Mouse (Mus musculus) MEL (cell line): Measurements from ENCODE around the gene Tmem160. TPM values are rescaled to one million over a fixed set of nuclear protein-coding genes. Genes with fewer than 3 reads are reported as not detected.

ENCODE experiments used
- DNase-seq: peaks from one replicate; pipeline ENCODE4 v3.0.0; 2011; ENCODE audit warnings: low read depth, low spot score
- H3K27ac ChIP-seq: 2 replicates; pipeline ENCODE4 v1.5.1; 2012; ENCODE audit warnings: low read depth, mild to moderate bottlenecking, control low read depth, low read length, moderate library complexity; ENCODE audit not compliant: control insufficient read depth
- H3K27me3 ChIP-seq, 2 experiments: fragments of 150-350 bp in 1 of 2; sonication (generic) in 1 of 2; 2 replicates each; pipeline ENCODE4 v1.6.1; 2012; ENCODE audit warnings: low read length in 2 of 2, mild to moderate bottlenecking in 2 of 2, improper control_type of control experiment in 1 of 2, moderate library complexity in 1 of 2; ENCODE audit not compliant: insufficient read depth in 2 of 2, control insufficient read depth in 1 of 2
- H3K36me3 ChIP-seq, 2 experiments: 2 replicates each; pipeline ENCODE4 v1.6.1; 2012 to 2014; ENCODE audit warnings: low read length in 2 of 2, improper control_type of control experiment in 1 of 2, inconsistent platforms in 1 of 2, mild to moderate bottlenecking in 1 of 2; ENCODE audit not compliant: insufficient read depth in 2 of 2, control insufficient read depth in 1 of 2
- H3K4me1 ChIP-seq, 2 experiments: fragments of 150-350 bp in 1 of 2; sonication (generic) in 1 of 2; 2 replicates each; pipeline ENCODE4 v1.6.1; 2012; ENCODE audit warnings: low read length in 2 of 2, improper control_type of control experiment in 1 of 2, mild to moderate bottlenecking in 1 of 2; ENCODE audit not compliant: insufficient read depth in 2 of 2, control insufficient read depth in 1 of 2
- H3K4me3 ChIP-seq, 2 experiments: fragments of 150-350 bp in 1 of 2; sonication (generic) in 1 of 2; 2 replicates each; pipeline ENCODE4 v1.5.1; 2012; ENCODE audit warnings: low read depth in 2 of 2, low read length in 2 of 2, mild to moderate bottlenecking in 2 of 2, moderate library complexity in 2 of 2, control low read depth in 1 of 2, improper control_type of control experiment in 1 of 2; ENCODE audit not compliant: control insufficient read depth in 1 of 2, insufficient read depth in 1 of 2
- H3K79me2 ChIP-seq: 2 replicates; pipeline ENCODE4 v1.6.1; 2012; ENCODE audit warnings: mild to moderate bottlenecking, low read length, moderate library complexity; ENCODE audit not compliant: control insufficient read depth, poor library complexity, insufficient read depth
- H3K9ac ChIP-seq: 2 replicates; pipeline ENCODE4 v1.6.1; 2012; ENCODE audit warnings: low read depth, mild to moderate bottlenecking, control low read depth, low read length, moderate library complexity; ENCODE audit not compliant: control insufficient read depth, poor library complexity, severe bottlenecking
- H3K9me3 ChIP-seq: fragments of 150-350 bp; sonication (generic); replicated peaks from 2 replicates; pipeline ENCODE4 v1.6.1; 2012; ENCODE audit warnings: mild to moderate bottlenecking, low read length, improper control_type of control experiment, moderate library complexity; ENCODE audit not compliant: insufficient read depth
- CTCF ChIP-seq, 3 experiments: IDR thresholded peaks in 2 of 3; conservative IDR thresholded peaks in 1 of 3; 2 replicates each; pipeline ENCODE4 v1.5.1; 2011 to 2012; ENCODE audit warnings: low read length in 3 of 3, low read depth in 2 of 3, mild to moderate bottlenecking in 2 of 3, improper control_type of control experiment in 1 of 3, inconsistent platforms in 1 of 3, mixed read lengths in 1 of 3, moderate library complexity in 1 of 3; ENCODE audit not compliant: control insufficient read depth in 1 of 3, insufficient read depth in 1 of 3, poor library complexity in 1 of 3, severe bottlenecking in 1 of 3
- E2F4 ChIP-seq: IDR thresholded peaks from 2 replicates; pipeline ENCODE4 v1.6.1; 2011; ENCODE audit warnings: low read depth, low read length, improper control_type of control experiment, borderline replicate concordance
- ELF1 ChIP-seq: IDR thresholded peaks from 2 replicates; pipeline ENCODE4 v1.6.1; 2014; ENCODE audit warnings: low read depth, mild to moderate bottlenecking, inconsistent platforms, low read length, improper control_type of control experiment, moderate library complexity
- GATA1 ChIP-seq: IDR thresholded peaks from 2 replicates; pipeline ENCODE4 v1.6.1; 2011; ENCODE audit warnings: low read depth, low read length, improper control_type of control experiment
- KAT2A ChIP-seq: conservative IDR thresholded peaks from 2 replicates; pipeline ENCODE4 v1.6.1; 2012; ENCODE audit warnings: low read depth, low read length, improper control_type of control experiment, inconsistent platforms
- MAX ChIP-seq: IDR thresholded peaks from 2 replicates; pipeline ENCODE4 v1.6.1; 2011; ENCODE audit warnings: low read length, improper control_type of control experiment
- MAZ ChIP-seq: IDR thresholded peaks from 2 replicates; pipeline ENCODE4 v1.6.1; 2012; ENCODE audit warnings: low read depth, mild to moderate bottlenecking, inconsistent platforms, low read length, improper control_type of control experiment
- MEF2A ChIP-seq: IDR thresholded peaks from 2 replicates; pipeline ENCODE4 v1.6.1; 2014; ENCODE audit warnings: low read depth, mild to moderate bottlenecking, inconsistent platforms, low read length, improper control_type of control experiment; ENCODE audit not compliant: poor library complexity, insufficient replicate concordance, severe bottlenecking; ENCODE audit errors: extremely low read depth
- MYB ChIP-seq: IDR thresholded peaks from 2 replicates; pipeline ENCODE4 v1.6.1; 2011; ENCODE audit warnings: mild to moderate bottlenecking, low read depth, low read length, improper control_type of control experiment
- MYC ChIP-seq: IDR thresholded peaks from 2 replicates; pipeline ENCODE4 v1.6.1; 2011; ENCODE audit warnings: low read depth, mild to moderate bottlenecking, low read length, improper control_type of control experiment, moderate library complexity
- POLR2A ChIP-seq, 2 experiments: IDR thresholded peaks; 2 replicates each; pipeline ENCODE4 v1.6.1; 2011 to 2012; ENCODE audit warnings: low read length in 2 of 2, mild to moderate bottlenecking in 2 of 2, control low read depth in 1 of 2, improper control_type of control experiment in 1 of 2, low read depth in 1 of 2, moderate library complexity in 1 of 2; ENCODE audit not compliant: control insufficient read depth in 1 of 2, insufficient read depth in 1 of 2, poor library complexity in 1 of 2
- POLR2AphosphoS5 ChIP-seq: IDR thresholded peaks from 2 replicates; pipeline ENCODE4 v1.6.1; 2012; ENCODE audit warnings: low read depth, borderline replicate concordance, mild to moderate bottlenecking, inconsistent platforms, low read length, moderate library complexity, mixed read lengths
- RAD21 ChIP-seq: IDR thresholded peaks from 2 replicates; pipeline ENCODE4 v1.6.1; 2011; ENCODE audit warnings: mild to moderate bottlenecking, low read depth, low read length, improper control_type of control experiment
- SIN3A ChIP-seq: IDR thresholded peaks from 2 replicates; pipeline ENCODE4 v1.6.1; 2012; ENCODE audit warnings: low read length, improper control_type of control experiment, inconsistent platforms
- TAL1 ChIP-seq: IDR thresholded peaks from 2 replicates; pipeline ENCODE4 v1.6.1; 2012; ENCODE audit warnings: mild to moderate bottlenecking, inconsistent platforms, low read length, moderate library complexity, mixed read lengths
- TBP ChIP-seq: IDR thresholded peaks from 2 replicates; pipeline ENCODE4 v1.8.0; 2011; ENCODE audit warnings: low read depth, low read length, improper control_type of control experiment
- TCF12 ChIP-seq: IDR thresholded peaks from 2 replicates; pipeline ENCODE4 v1.6.1; 2014; ENCODE audit warnings: low read depth, mild to moderate bottlenecking, inconsistent platforms, low read length, improper control_type of control experiment, moderate library complexity
- ZKSCAN1 ChIP-seq: IDR thresholded peaks from 2 replicates; pipeline ENCODE4 v1.6.1; 2012; ENCODE audit warnings: low read depth, mild to moderate bottlenecking, inconsistent platforms, low read length, improper control_type of control experiment, moderate library complexity
- ZMIZ1 ChIP-seq: IDR thresholded peaks from 2 replicates; pipeline ENCODE4 v1.6.1; 2012; ENCODE audit warnings: low read depth, mild to moderate bottlenecking, inconsistent platforms, low read length, improper control_type of control experiment, moderate library complexity
- polyA plus RNA-seq, 2 experiments: library from polyadenylated mRNA; stranded (reverse) in 1 of 2; unstranded in 1 of 2; fragments of >175 nt in 1 of 2; fragments of >200 nt in 1 of 2; gene quantifications; 2 replicates each; pipeline versions ENCODE4 v1.2.1 to v1.2.4; 2012; ENCODE audit warnings: low replicate concordance in 2 of 2, low read depth in 1 of 2; ENCODE audit not compliant: insufficient read length in 2 of 2, insufficient read depth in 1 of 2, missing spikeins in 1 of 2
- total RNA-seq: library from RNA; depleted of rRNA; stranded (reverse); fragments of 300-350 nt; gene quantifications from 2 replicates; pipeline ENCODE4 v1.2.3, GENCODE M21; 2012

Tmem160 gene
- total and polyA plus RNA-seq, 3 experiments = 73.3 to 90.1 TPM; not detected in 1

DNA sequence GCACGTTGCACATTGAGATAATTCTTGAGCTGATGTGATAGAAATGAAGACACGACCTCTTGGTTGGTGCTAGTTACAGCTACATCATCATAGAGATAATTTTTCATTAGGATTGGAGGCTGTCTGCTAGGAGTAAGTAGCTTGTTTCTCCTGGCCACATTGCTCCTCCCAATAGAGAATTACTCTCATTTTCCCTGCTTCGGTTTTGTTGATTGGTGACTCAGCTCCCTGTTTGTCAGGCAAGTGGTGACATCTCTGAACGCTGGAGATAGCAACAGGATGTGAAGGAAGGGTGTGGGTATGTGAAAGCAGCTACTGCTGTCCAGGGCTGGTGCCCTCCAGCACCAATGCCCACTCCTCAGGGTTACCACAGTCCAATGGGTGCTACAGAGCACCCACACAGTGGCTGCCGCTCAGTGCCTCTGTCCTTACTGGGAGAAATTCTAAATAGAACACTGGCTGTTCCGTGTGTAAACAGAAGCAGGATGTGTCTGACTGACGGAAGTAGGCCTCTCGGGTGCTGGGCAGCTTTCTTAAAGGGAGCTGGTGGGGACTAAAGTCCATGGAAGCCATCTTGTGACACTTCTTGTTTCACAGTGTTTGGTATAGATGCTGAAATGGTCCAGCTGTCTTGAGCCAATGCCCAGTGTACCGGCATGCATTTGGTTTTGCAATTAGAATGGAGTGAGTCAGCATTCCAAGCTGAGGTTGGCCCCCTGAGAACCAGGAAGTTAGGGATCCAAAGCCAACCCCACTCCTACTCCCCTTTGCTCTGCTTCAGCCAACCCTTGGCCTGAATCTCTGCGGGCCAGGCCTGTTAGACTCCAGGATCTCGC is 46.8 kb upstream of the Tmem160 start:
- H3K4me1 ChIP-seq = peaks cover 9 to 35% of the 10 kb centered on the region in 2 experiments
- H3K27ac ChIP-seq = peak overlapping the region; percentile 98
- H3K27me3 ChIP-seq = no peaks in the 10 kb centered on the region
- no peaks in the 10 kb centered on the region for H3K9me3 ChIP-seq
- peaks cover 0 to 22% of the 10 kb centered on the region in 2 experiments; a peak in 2 of 4 replicates for H3K36me3 ChIP-seq
- peak; percentile 96 for DNase-seq
- peak overlapping the region; percentile 8 to 45 for H3K4me3 ChIP-seq
- peak overlapping the region; percentile 98 for H3K9ac ChIP-seq
- TF ChIP-seq SIN3A (no peak), MAZ (no peak), TAL1 (peak; percentile 67), MAX (no peak), CTCF (IDR thresholded peaks at IDR 0.05 in 2 of 3, conservative IDR thresholded peaks at IDR 0.05 in 1 of 3; ENCODE audit: control insufficient read depth in 1 of 3, insufficient read depth in 1 of 3, low read depth in 2 of 3, low read length in 3 of 3, poor library complexity in 1 of 3, severe bottlenecking in 1 of 3) (no peak), MEF2A (no peak), TCF12 (no peak), GATA1 (peak; percentile 78), TBP (peak; percentile 84), POLR2A (IDR thresholded peaks at IDR 0.05; ENCODE audit: control insufficient read depth in 1 of 2, insufficient read depth in 1 of 2, low read depth in 1 of 2, low read length in 2 of 2, poor library complexity in 1 of 2) (peak; percentile 54 to 71; a peak in 3 of 4 replicates)
- TF ChIP-seq, all 39 proteins: peak for 4
- peaks cover 43% of the 10 kb centered on the region for H3K79me2 ChIP-seq

GRCm38 (mm10) chr7:16406978-16407377 is 45.6 kb upstream of the Tmem160 start:
- no peak for TF ChIP-seq TCF12
- TF ChIP-seq RAD21 = no peak
- no peak for TF ChIP-seq MAZ
- no peak overlapping the region for H3K27ac ChIP-seq
- H3K27me3 ChIP-seq = no peaks in the 10 kb centered on the region
- peaks cover 0 to 22% of the 10 kb centered on the region in 2 experiments; a peak in 2 of 4 replicates for H3K36me3 ChIP-seq
- peaks cover 9 to 35% of the 10 kb centered on the region in 2 experiments for H3K4me1 ChIP-seq
- no peak for DNase-seq
- H3K9ac ChIP-seq = no peak overlapping the region
- peaks cover 32% of the 10 kb centered on the region for H3K79me2 ChIP-seq
- H3K4me3 ChIP-seq = no peak overlapping the region
- no peaks in the 10 kb centered on the region for H3K9me3 ChIP-seq

DNA sequence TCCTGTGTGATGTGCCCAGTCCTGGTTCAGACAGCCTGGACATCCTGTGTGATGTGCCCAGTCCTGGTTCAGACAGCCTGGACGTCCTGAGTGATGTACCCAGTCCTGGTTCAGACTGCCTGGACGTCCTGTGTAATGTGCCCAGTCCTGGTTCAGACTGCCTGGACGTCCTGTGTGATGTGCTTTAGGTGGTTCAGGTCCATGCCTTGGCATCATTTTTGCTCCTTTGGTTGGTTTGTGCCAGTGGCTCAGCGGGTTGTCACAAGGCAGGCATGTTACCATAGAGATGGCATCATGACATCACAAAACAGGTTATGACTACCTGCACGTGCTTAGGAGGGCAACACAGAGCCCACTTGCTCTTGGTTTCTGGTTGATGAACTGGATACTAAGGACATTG is 41.5 kb upstream of the Tmem160 start:
- TF ChIP-seq POLR2AphosphoS5 = no peak
- no peak for TF ChIP-seq RAD21
- TF ChIP-seq SIN3A = no peak
- no peak for TF ChIP-seq CTCF (IDR thresholded peaks at IDR 0.05 in 2 of 3, conservative IDR thresholded peaks at IDR 0.05 in 1 of 3; ENCODE audit: control insufficient read depth in 1 of 3, insufficient read depth in 1 of 3, low read depth in 2 of 3, low read length in 3 of 3, poor library complexity in 1 of 3, severe bottlenecking in 1 of 3)
- TF ChIP-seq E2F4 = no peak
- no peak for TF ChIP-seq GATA1
- TF ChIP-seq MAZ = no peak
- no peak for TF ChIP-seq POLR2A (IDR thresholded peaks at IDR 0.05; ENCODE audit: control insufficient read depth in 1 of 2, insufficient read depth in 1 of 2, low read depth in 1 of 2, low read length in 2 of 2, poor library complexity in 1 of 2)
- TF ChIP-seq MAX = no peak
- TF ChIP-seq ZMIZ1 = no peak
- TF ChIP-seq MEF2A = no peak
- TF ChIP-seq MYC = no peak
- no peak for TF ChIP-seq MYB
- TF ChIP-seq KAT2A = no peak
- TF ChIP-seq ZKSCAN1 = no peak
- no peak for TF ChIP-seq ELF1
- DNase-seq = no peak
- Histone ChIP-seq H3K27ac (no peak overlapping the region), H3K4me1 (peaks cover 3 to 16% of the 10 kb centered on the region in 2 experiments; a peak in 3 of 4 replicates), H3K36me3 (peaks cover under 1 to 7% of the 10 kb centered on the region in 2 experiments; a peak in 3 of 4 replicates), H3K9ac (no peak overlapping the region), H3K4me3 (no peak overlapping the region), H3K9me3 (no peaks in the 10 kb centered on the region), H3K27me3 (no peaks in the 10 kb centered on the region), H3K79me2 (peaks cover 9% of the 10 kb centered on the region)
